Mouse (Mus musculus): ENCODE data around the gene Synj1. TPM values are rescaled to one million over a fixed set of nuclear protein-coding genes. Genes with fewer than 3 reads are reported as not detected.

Gene Synj1
- total RNA-seq, 2 experiments from 2014 or later, result 10.0 to 10.9 TPM

GRCm38 (mm10) chr16:90941246-90941645 lies 69.9 kb downstream of the Synj1 start:
- DNase-seq, result no peak

GRCm38 (mm10) chr16:90934687-90935328 lies 76.3 kb downstream of the Synj1 start, which contains the start of gene Cfap298:
Gene Cfap298, minus strand, starts transcription at chr16:90935114.
- DNase-seq, result peak; percentile 91

GRCm38 (mm10) chr16:90934193-90934686 lies 76.9 kb downstream of the Synj1 start:
- peak; percentile 60 for DNase-seq

GRCm38 (mm10) chr16:90933534-90934176 lies 77.5 kb downstream of the Synj1 start:
- no peak for DNase-seq

- no peak for DNase-seq
These were observed 83.7 kb downstream of the Synj1 start for GRCm38 (mm10) chr16:90927446-90927845.

- no peak for DNase-seq
These were observed 85.6 kb downstream of the Synj1 start for GRCm38 (mm10) chr16:90925461-90925860.

GRCm38 (mm10) chr16:90924606-90925370 lies 86.3 kb downstream of the Synj1 start:
- no peak for DNase-seq

- DNase-seq, result peak; percentile 40
These were observed 89.5 kb downstream of the Synj1 start for GRCm38 (mm10) chr16:90921471-90922159.

- no peak for DNase-seq
These were observed 94.0 kb downstream of the Synj1 start for GRCm38 (mm10) chr16:90917156-90917555.

- no peak for DNase-seq
These were observed 95.0 kb downstream of the Synj1 start for GRCm38 (mm10) chr16:90916040-90916481.

GRCm38 (mm10) chr16:90911766-90912165 lies 99.3 kb downstream of the Synj1 start:
- no peak for DNase-seq

- DNase-seq, result no peak
These were observed 100.1 kb downstream of the Synj1 start for GRCm38 (mm10) chr16:90910855-90911533.

- DNase-seq, result no peak
These were observed 103.9 kb downstream of the Synj1 start for GRCm38 (mm10) chr16:90907250-90907649.

GRCm38 (mm10) chr16:90903300-90903699 lies 107.8 kb downstream of the Synj1 start:
- DNase-seq, result no peak

- DNase-seq, result no peak
These were observed 109.7 kb downstream of the Synj1 start for GRCm38 (mm10) chr16:90901364-90901763.

GRCm38 (mm10) chr16:90899498-90899897 lies 111.6 kb downstream of the Synj1 start:
- DNase-seq, result no peak

- DNase-seq, result no peak
These were observed 113.5 kb downstream of the Synj1 start for GRCm38 (mm10) chr16:90897651-90898050.

- no peak for DNase-seq
These were observed 117.3 kb downstream of the Synj1 start for GRCm38 (mm10) chr16:90893792-90894191.

- no peak for DNase-seq
These were observed 118.1 kb downstream of the Synj1 start for GRCm38 (mm10) chr16:90893019-90893418.

GRCm38 (mm10) chr16:90892081-90892480 lies 119.0 kb downstream of the Synj1 start:
- no peak for DNase-seq

- no peak for DNase-seq
These were observed 119.5 kb downstream of the Synj1 start for GRCm38 (mm10) chr16:90891601-90892000.

- DNase-seq, result no peak
These were observed 120.4 kb downstream of the Synj1 start for GRCm38 (mm10) chr16:90890683-90891082.
